Mouse (Mus musculus): ENCODE results near the gene Ppp1r32. TPM values are rescaled to one million over a fixed set of nuclear protein-coding genes. Genes with fewer than 3 reads are reported as not detected.
A peak's percentile ranks its signal among the peaks of the same experiment; 100 is the strongest.

Gene Ppp1r32
- 1.00 and 2.9 TPM in 2 replicates for polyA plus RNA-seq (2011; ENCODE audit: insufficient read depth, insufficient read length, low replicate concordance, missing spikeins)

DNA sequence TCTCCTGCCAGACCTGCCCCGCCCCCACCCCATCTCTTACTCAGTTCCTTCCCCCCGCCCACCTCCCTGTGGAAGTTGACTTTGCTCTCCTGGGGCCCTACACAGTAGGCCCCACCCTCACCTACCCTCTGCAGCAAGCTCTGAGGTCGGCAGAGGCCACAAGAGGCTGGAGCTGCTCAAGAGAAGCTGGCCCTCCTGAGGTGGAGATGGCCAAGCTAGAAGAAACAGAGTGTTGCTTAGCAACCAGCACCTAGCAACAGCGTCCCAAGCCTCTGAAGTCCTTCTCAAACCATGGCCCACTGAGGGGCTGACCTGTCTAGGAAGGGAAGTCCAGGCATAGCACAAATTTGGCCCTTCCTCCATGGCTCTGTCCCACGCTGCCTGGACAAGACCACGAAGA, at the start of gene Ppp1r32:
Ppp1r32 (minus strand) TSS at position 226 of the 400 bp plus-strand sequence.
- H3K27ac ChIP-seq (ENCODE audit: control insufficient read depth, insufficient read depth, low read depth, low read length, poor library complexity), result no peak within 1 kb of the TSS
- TF ChIP-seq POLR2A (IDR thresholded peaks at IDR 0.05; ENCODE audit: borderline replicate concordance, control insufficient read depth, low read depth, low read length) (no peak), CTCF (IDR thresholded peaks at IDR 0.05; ENCODE audit: control insufficient read depth, insufficient read depth, low read length) (no peak)
- no peak within 1 kb of the TSS for H3K4me3 ChIP-seq (replicated peaks; ENCODE audit: control insufficient read depth, low read depth, low read length)
- no peaks in the 10 kb centered on the region for H3K4me1 ChIP-seq (ENCODE audit: control insufficient read depth, insufficient read depth, low read length)
- WGBS, result 53% methylated on average over 6 of the region's 6 CpGs

- Histone ChIP-seq H3K4me3 (replicated peaks; ENCODE audit: control insufficient read depth, low read depth, low read length) (no peak overlapping the region), H3K4me1 (ENCODE audit: control insufficient read depth, insufficient read depth, low read length) (peaks cover 1% of the 10 kb centered on the region; the same call in 1 of the 2 replicates), H3K27ac (ENCODE audit: control insufficient read depth, insufficient read depth, low read depth, low read length, poor library complexity) (no peak overlapping the region)
- no peak for TF ChIP-seq POLR2A (IDR thresholded peaks at IDR 0.05; ENCODE audit: borderline replicate concordance, control insufficient read depth, low read depth, low read length)
- no peak for TF ChIP-seq CTCF (IDR thresholded peaks at IDR 0.05; ENCODE audit: control insufficient read depth, insufficient read depth, low read length)
- 93% methylated on average over 1 of the region's 1 CpGs for WGBS
Measured at GRCm38 (mm10) chr19:10530082-10530481, 47.4 kb upstream of the Ppp1r32 start.

DNA sequence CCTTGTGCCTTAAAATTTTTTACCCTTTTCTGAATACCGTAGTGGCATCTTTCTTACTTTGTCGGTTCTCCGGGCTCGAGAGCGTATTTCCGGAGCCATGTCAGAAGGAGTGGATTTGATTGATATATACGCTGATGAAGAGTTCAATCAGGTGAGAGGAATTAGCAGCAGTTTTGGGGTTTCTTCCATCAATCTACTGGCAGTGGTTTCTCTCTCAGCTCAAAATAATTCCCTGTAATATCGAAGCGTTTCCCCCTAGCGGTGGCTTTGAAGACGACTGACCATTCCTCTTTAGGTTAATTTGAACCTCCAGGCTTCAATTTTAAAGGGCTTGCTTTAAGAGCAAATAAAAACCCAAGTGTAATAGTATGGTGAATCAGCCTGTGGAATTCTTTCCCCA, 43.2 kb upstream of the Ppp1r32 start, which contains the start of gene Sdhaf2:
Sdhaf2 (minus strand) TSS at position 233 of the 400 bp plus-strand sequence.
- peaks cover 1% of the 10 kb centered on the region for H3K4me1 ChIP-seq (ENCODE audit: control insufficient read depth, insufficient read depth, low read length)
- H3K4me3 ChIP-seq (replicated peaks; ENCODE audit: control insufficient read depth, low read depth, low read length), result peak within 1 kb of the TSS; percentile 100
- no peak for TF ChIP-seq POLR2A (IDR thresholded peaks at IDR 0.05; ENCODE audit: borderline replicate concordance, control insufficient read depth, low read depth, low read length)
- TF ChIP-seq CTCF (IDR thresholded peaks at IDR 0.05; ENCODE audit: control insufficient read depth, insufficient read depth, low read length), result no peak
- WGBS, result under 1% methylated on average over 11 of the region's 11 CpGs
- peak within 1 kb of the TSS; percentile 98 for H3K27ac ChIP-seq (ENCODE audit: control insufficient read depth, insufficient read depth, low read depth, low read length, poor library complexity)

DNA sequence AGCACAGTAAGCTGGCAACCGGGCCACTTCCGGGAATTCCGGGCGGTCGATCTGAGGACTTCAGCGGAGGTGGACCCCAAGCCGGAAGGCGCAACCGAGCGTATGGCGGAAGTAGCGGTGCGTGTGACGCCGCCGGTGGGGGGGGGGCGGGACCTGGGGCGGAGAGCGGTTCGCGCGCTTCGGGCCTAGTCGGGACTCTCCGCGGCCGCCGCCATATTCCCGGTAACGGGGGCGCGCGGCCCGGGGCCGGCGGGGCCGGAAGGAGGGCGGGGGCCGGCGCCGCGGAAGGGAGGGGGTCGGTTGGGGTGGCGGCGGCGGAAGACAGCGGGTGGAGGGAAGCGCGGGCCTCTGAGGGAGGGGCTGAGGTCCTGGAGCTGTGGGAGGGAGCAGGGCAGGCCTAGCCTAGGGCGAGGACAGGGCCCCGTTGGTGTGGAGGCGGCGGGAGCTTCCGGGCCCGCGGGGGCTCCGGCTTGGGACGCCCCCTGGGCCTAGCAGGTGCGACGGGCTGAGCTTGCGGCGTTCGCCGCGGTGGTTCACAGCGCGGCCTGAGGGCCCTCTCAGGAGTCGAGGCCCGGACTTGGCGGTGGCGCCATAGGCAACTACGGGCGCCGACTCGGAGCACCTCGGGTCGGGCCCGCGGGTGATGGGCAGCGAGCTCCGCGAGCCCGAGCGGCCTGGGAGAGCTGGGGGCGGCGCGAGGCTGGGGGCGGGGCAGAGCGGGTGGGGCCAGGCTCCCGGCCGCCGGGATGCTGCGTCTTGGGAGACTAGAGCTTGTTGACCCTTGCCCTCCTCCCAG, 42.6 kb upstream of the Ppp1r32 start, which contains the start of gene Cpsf7:
Cpsf7 (plus strand) TSS at position 161 of the 796 bp plus-strand sequence.
- Histone ChIP-seq H3K27ac (ENCODE audit: control insufficient read depth, insufficient read depth, low read depth, low read length, poor library complexity) (peak within 1 kb of the TSS; percentile 98), H3K4me3 (replicated peaks; ENCODE audit: control insufficient read depth, low read depth, low read length) (peak within 1 kb of the TSS; percentile 100), H3K4me1 (ENCODE audit: control insufficient read depth, insufficient read depth, low read length) (peaks cover 1% of the 10 kb centered on the region)
- under 1% methylated on average over 89 of the region's 93 CpGs for WGBS
- no peak for TF ChIP-seq CTCF (IDR thresholded peaks at IDR 0.05; ENCODE audit: control insufficient read depth, insufficient read depth, low read length)
- peak; percentile 68; the same call in 1 of the 2 replicates for TF ChIP-seq POLR2A (IDR thresholded peaks at IDR 0.05; ENCODE audit: borderline replicate concordance, control insufficient read depth, low read depth, low read length)

GRCm38 (mm10) chr19:10524784-10525105, 42.0 kb upstream of the Ppp1r32 start:
- under 1% methylated on average over 19 of the region's 19 CpGs for WGBS
- H3K4me1 ChIP-seq (ENCODE audit: control insufficient read depth, insufficient read depth, low read length), result peaks cover 1% of the 10 kb centered on the region

GRCm38 (mm10) chr19:10523483-10524080, 40.9 kb upstream of the Ppp1r32 start:
- peaks cover 1% of the 10 kb centered on the region for H3K4me1 ChIP-seq (ENCODE audit: control insufficient read depth, insufficient read depth, low read length)
- 42% methylated on average over 5 of the region's 5 CpGs for WGBS
- TF ChIP-seq CTCF (IDR thresholded peaks at IDR 0.05; ENCODE audit: control insufficient read depth, insufficient read depth, low read length) (no peak), POLR2A (IDR thresholded peaks at IDR 0.05; ENCODE audit: borderline replicate concordance, control insufficient read depth, low read depth, low read length) (no peak)
- no peak overlapping the region; the same call in 1 of the 2 replicates for H3K27ac ChIP-seq (ENCODE audit: control insufficient read depth, insufficient read depth, low read depth, low read length, poor library complexity)
- no peak overlapping the region for H3K4me3 ChIP-seq (replicated peaks; ENCODE audit: control insufficient read depth, low read depth, low read length)

More at GRCm38 (mm10) chr19:10524784-10525105, 42.0 kb upstream of the Ppp1r32 start:
- no peak for TF ChIP-seq CTCF (IDR thresholded peaks at IDR 0.05; ENCODE audit: control insufficient read depth, insufficient read depth, low read length)
- TF ChIP-seq POLR2A (IDR thresholded peaks at IDR 0.05; ENCODE audit: borderline replicate concordance, control insufficient read depth, low read depth, low read length), result no peak
- peak overlapping the region; percentile 100 for H3K4me3 ChIP-seq (replicated peaks; ENCODE audit: control insufficient read depth, low read depth, low read length)
- peak overlapping the region; percentile 98 for H3K27ac ChIP-seq (ENCODE audit: control insufficient read depth, insufficient read depth, low read depth, low read length, poor library complexity)

DNA sequence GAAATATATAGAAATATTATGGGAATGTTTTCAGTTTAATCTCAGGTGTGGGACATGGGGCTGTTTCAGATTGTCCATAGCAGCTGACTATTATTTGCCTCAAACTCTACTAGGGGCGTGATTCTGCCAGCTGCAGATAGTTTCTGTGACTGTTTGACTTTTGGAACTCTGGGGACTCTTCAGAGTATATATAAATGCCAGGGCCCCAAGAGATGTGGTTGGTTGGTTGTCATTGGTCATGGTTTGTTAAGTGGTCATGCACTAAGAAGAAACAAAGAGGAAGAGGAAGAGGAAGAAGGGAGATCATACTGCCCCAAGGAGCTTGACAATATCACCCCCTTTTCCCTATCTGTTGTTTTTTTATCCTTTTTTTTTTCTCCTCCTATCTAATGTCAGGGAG, 39.2 kb upstream of the Ppp1r32 start:
- 57% methylated on average over 1 of the region's 1 CpGs for WGBS
- TF ChIP-seq CTCF (IDR thresholded peaks at IDR 0.05; ENCODE audit: control insufficient read depth, insufficient read depth, low read length) (no peak), POLR2A (IDR thresholded peaks at IDR 0.05; ENCODE audit: borderline replicate concordance, control insufficient read depth, low read depth, low read length) (no peak)
- H3K4me1 ChIP-seq (ENCODE audit: control insufficient read depth, insufficient read depth, low read length), result peaks cover 1% of the 10 kb centered on the region
- H3K4me3 ChIP-seq (replicated peaks; ENCODE audit: control insufficient read depth, low read depth, low read length), result no peak overlapping the region
- no peak overlapping the region for H3K27ac ChIP-seq (ENCODE audit: control insufficient read depth, insufficient read depth, low read depth, low read length, poor library complexity)

DNA sequence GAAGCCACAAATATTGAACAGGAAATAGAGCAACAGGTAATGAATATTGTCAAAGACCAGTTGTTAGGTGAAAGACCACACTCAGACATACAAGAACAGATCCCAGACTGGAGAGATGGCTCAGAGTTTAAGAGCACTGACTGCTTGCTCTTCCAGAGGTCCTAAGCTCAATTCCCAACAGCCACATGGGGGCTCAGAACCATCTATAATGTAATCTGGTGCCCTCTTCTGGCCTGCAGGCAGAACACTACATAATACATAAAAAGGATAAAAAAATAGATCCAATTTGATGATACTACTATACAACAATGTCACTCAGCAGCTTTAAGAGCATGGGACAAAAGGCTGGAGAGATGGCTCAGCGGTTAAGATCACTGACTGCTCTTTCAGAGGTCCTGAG, 37.6 kb upstream of the Ppp1r32 start:
- TF ChIP-seq POLR2A (IDR thresholded peaks at IDR 0.05; ENCODE audit: borderline replicate concordance, control insufficient read depth, low read depth, low read length), result no peak
- 0 out of 2 replicates have a peak, but pooled peaks have one; percentile 2 for TF ChIP-seq CTCF (IDR thresholded peaks at IDR 0.05; ENCODE audit: control insufficient read depth, insufficient read depth, low read length)
- WGBS, result 67% methylated on average over 1 of the region's 1 CpGs
- Histone ChIP-seq H3K4me1 (ENCODE audit: control insufficient read depth, insufficient read depth, low read length) (no peaks in the 10 kb centered on the region; the same call in none of the 2 replicates), H3K4me3 (replicated peaks; ENCODE audit: control insufficient read depth, low read depth, low read length) (no peak overlapping the region), H3K27ac (ENCODE audit: control insufficient read depth, insufficient read depth, low read depth, low read length, poor library complexity) (no peak overlapping the region)
